Mouse (Mus musculus) MEL (cell line): ENCODE results near the gene Prr5l. TPM values are rescaled to one million over a fixed set of nuclear protein-coding genes. Genes with fewer than 3 reads are reported as not detected.

Source experiments
- DNase-seq: peaks from one replicate; pipeline ENCODE4 v3.0.0; 2011; ENCODE audit warnings: low read depth, low spot score
- H3K27ac ChIP-seq: 2 replicates; pipeline ENCODE4 v1.5.1; 2012; ENCODE audit warnings: low read depth, mild to moderate bottlenecking, control low read depth, low read length, moderate library complexity; ENCODE audit not compliant: control insufficient read depth
- H3K27me3 ChIP-seq, 2 experiments: fragments of 150-350 bp in 1 of 2; sonication (generic) in 1 of 2; 2 replicates each; pipeline ENCODE4 v1.6.1; 2012; ENCODE audit warnings: low read length in 2 of 2, mild to moderate bottlenecking in 2 of 2, improper control_type of control experiment in 1 of 2, moderate library complexity in 1 of 2; ENCODE audit not compliant: insufficient read depth in 2 of 2, control insufficient read depth in 1 of 2
- H3K36me3 ChIP-seq, 2 experiments: 2 replicates each; pipeline ENCODE4 v1.6.1; 2012 to 2014; ENCODE audit warnings: low read length in 2 of 2, improper control_type of control experiment in 1 of 2, inconsistent platforms in 1 of 2, mild to moderate bottlenecking in 1 of 2; ENCODE audit not compliant: insufficient read depth in 2 of 2, control insufficient read depth in 1 of 2
- H3K4me1 ChIP-seq, 2 experiments: fragments of 150-350 bp in 1 of 2; sonication (generic) in 1 of 2; 2 replicates each; pipeline ENCODE4 v1.6.1; 2012; ENCODE audit warnings: low read length in 2 of 2, improper control_type of control experiment in 1 of 2, mild to moderate bottlenecking in 1 of 2; ENCODE audit not compliant: insufficient read depth in 2 of 2, control insufficient read depth in 1 of 2
- H3K4me3 ChIP-seq, 2 experiments: fragments of 150-350 bp in 1 of 2; sonication (generic) in 1 of 2; 2 replicates each; pipeline ENCODE4 v1.5.1; 2012; ENCODE audit warnings: low read depth in 2 of 2, low read length in 2 of 2, mild to moderate bottlenecking in 2 of 2, moderate library complexity in 2 of 2, control low read depth in 1 of 2, improper control_type of control experiment in 1 of 2; ENCODE audit not compliant: control insufficient read depth in 1 of 2, insufficient read depth in 1 of 2
- H3K79me2 ChIP-seq: 2 replicates; pipeline ENCODE4 v1.6.1; 2012; ENCODE audit warnings: mild to moderate bottlenecking, low read length, moderate library complexity; ENCODE audit not compliant: control insufficient read depth, poor library complexity, insufficient read depth
- H3K9ac ChIP-seq: 2 replicates; pipeline ENCODE4 v1.6.1; 2012; ENCODE audit warnings: low read depth, mild to moderate bottlenecking, control low read depth, low read length, moderate library complexity; ENCODE audit not compliant: control insufficient read depth, poor library complexity, severe bottlenecking
- H3K9me3 ChIP-seq: fragments of 150-350 bp; sonication (generic); replicated peaks from 2 replicates; pipeline ENCODE4 v1.6.1; 2012; ENCODE audit warnings: mild to moderate bottlenecking, low read length, improper control_type of control experiment, moderate library complexity; ENCODE audit not compliant: insufficient read depth
- CTCF ChIP-seq, 3 experiments: IDR thresholded peaks in 2 of 3; conservative IDR thresholded peaks in 1 of 3; 2 replicates each; pipeline ENCODE4 v1.5.1; 2011 to 2012; ENCODE audit warnings: low read length in 3 of 3, low read depth in 2 of 3, mild to moderate bottlenecking in 2 of 3, improper control_type of control experiment in 1 of 3, inconsistent platforms in 1 of 3, mixed read lengths in 1 of 3, moderate library complexity in 1 of 3; ENCODE audit not compliant: control insufficient read depth in 1 of 3, insufficient read depth in 1 of 3, poor library complexity in 1 of 3, severe bottlenecking in 1 of 3
- E2F4 ChIP-seq: IDR thresholded peaks from 2 replicates; pipeline ENCODE4 v1.6.1; 2011; ENCODE audit warnings: low read depth, low read length, improper control_type of control experiment, borderline replicate concordance
- ETS1 ChIP-seq: IDR thresholded peaks from 2 replicates; pipeline ENCODE4 v1.6.1; 2012; ENCODE audit warnings: low read depth, mild to moderate bottlenecking, inconsistent platforms, low read length, improper control_type of control experiment, moderate library complexity
- HCFC1 ChIP-seq: IDR thresholded peaks from 2 replicates; pipeline ENCODE4 v1.6.1; 2012; ENCODE audit warnings: low read depth, mild to moderate bottlenecking, inconsistent platforms, low read length, improper control_type of control experiment, moderate library complexity
- JUND ChIP-seq: IDR thresholded peaks from 2 replicates; pipeline ENCODE4 v1.6.1; 2011; ENCODE audit warnings: low read depth, mild to moderate bottlenecking, improper control_type of control experiment, low read length
- KAT2A ChIP-seq: conservative IDR thresholded peaks from 2 replicates; pipeline ENCODE4 v1.6.1; 2012; ENCODE audit warnings: low read depth, low read length, improper control_type of control experiment, inconsistent platforms
- MAFK ChIP-seq: IDR thresholded peaks from 2 replicates; pipeline ENCODE4 v1.6.1; 2011; ENCODE audit warnings: low read depth, mild to moderate bottlenecking, low read length, improper control_type of control experiment, borderline replicate concordance
- MAX ChIP-seq: IDR thresholded peaks from 2 replicates; pipeline ENCODE4 v1.6.1; 2011; ENCODE audit warnings: low read length, improper control_type of control experiment
- MEF2A ChIP-seq: IDR thresholded peaks from 2 replicates; pipeline ENCODE4 v1.6.1; 2014; ENCODE audit warnings: low read depth, mild to moderate bottlenecking, inconsistent platforms, low read length, improper control_type of control experiment; ENCODE audit not compliant: poor library complexity, insufficient replicate concordance, severe bottlenecking; ENCODE audit errors: extremely low read depth
- MYB ChIP-seq: IDR thresholded peaks from 2 replicates; pipeline ENCODE4 v1.6.1; 2011; ENCODE audit warnings: mild to moderate bottlenecking, low read depth, low read length, improper control_type of control experiment
- NELFE ChIP-seq: IDR thresholded peaks from 2 replicates; pipeline ENCODE4 v1.6.1; 2011; ENCODE audit warnings: low read depth, low read length, improper control_type of control experiment
- POLR2A ChIP-seq, 2 experiments: IDR thresholded peaks; 2 replicates each; pipeline ENCODE4 v1.6.1; 2011 to 2012; ENCODE audit warnings: low read length in 2 of 2, mild to moderate bottlenecking in 2 of 2, control low read depth in 1 of 2, improper control_type of control experiment in 1 of 2, low read depth in 1 of 2, moderate library complexity in 1 of 2; ENCODE audit not compliant: control insufficient read depth in 1 of 2, insufficient read depth in 1 of 2, poor library complexity in 1 of 2
- POLR2AphosphoS2 ChIP-seq: IDR thresholded peaks from 2 replicates; pipeline ENCODE4 v1.6.1; 2011; ENCODE audit warnings: low read length, improper control_type of control experiment
- POLR2AphosphoS5 ChIP-seq: IDR thresholded peaks from 2 replicates; pipeline ENCODE4 v1.6.1; 2012; ENCODE audit warnings: low read depth, borderline replicate concordance, mild to moderate bottlenecking, inconsistent platforms, low read length, moderate library complexity, mixed read lengths
- RAD21 ChIP-seq: IDR thresholded peaks from 2 replicates; pipeline ENCODE4 v1.6.1; 2011; ENCODE audit warnings: mild to moderate bottlenecking, low read depth, low read length, improper control_type of control experiment
- SIN3A ChIP-seq: IDR thresholded peaks from 2 replicates; pipeline ENCODE4 v1.6.1; 2012; ENCODE audit warnings: low read length, improper control_type of control experiment, inconsistent platforms
- SMC3 ChIP-seq: IDR thresholded peaks from 2 replicates; pipeline ENCODE4 v1.6.1; 2011; ENCODE audit warnings: low read depth, low read length, improper control_type of control experiment
- TBP ChIP-seq: IDR thresholded peaks from 2 replicates; pipeline ENCODE4 v1.8.0; 2011; ENCODE audit warnings: low read depth, low read length, improper control_type of control experiment
- UBTF ChIP-seq: IDR thresholded peaks from 2 replicates; pipeline ENCODE4 v1.6.1; 2012; ENCODE audit warnings: low read depth, mild to moderate bottlenecking, inconsistent platforms, low read length, improper control_type of control experiment, moderate library complexity, borderline replicate concordance; ENCODE audit not compliant: insufficient read depth
- USF1 ChIP-seq: IDR thresholded peaks from 2 replicates; pipeline ENCODE4 v1.6.1; 2014; ENCODE audit warnings: low read depth, mild to moderate bottlenecking, inconsistent platforms, low read length, improper control_type of control experiment, moderate library complexity
- ZC3H11A ChIP-seq: IDR thresholded peaks from 2 replicates; pipeline ENCODE4 v1.6.1; 2012; ENCODE audit warnings: low read depth, mild to moderate bottlenecking, inconsistent platforms, low read length, improper control_type of control experiment
- polyA plus RNA-seq, 2 experiments: library from polyadenylated mRNA; stranded (reverse) in 1 of 2; unstranded in 1 of 2; fragments of >175 nt in 1 of 2; fragments of >200 nt in 1 of 2; gene quantifications; 2 replicates each; pipeline versions ENCODE4 v1.2.1 to v1.2.4; 2012; ENCODE audit warnings: low replicate concordance in 2 of 2, low read depth in 1 of 2; ENCODE audit not compliant: insufficient read length in 2 of 2, insufficient read depth in 1 of 2, missing spikeins in 1 of 2
- total RNA-seq: library from RNA; depleted of rRNA; stranded (reverse); fragments of 300-350 nt; gene quantifications from 2 replicates; pipeline ENCODE4 v1.2.3, GENCODE M21; 2012

The Prr5l gene
- total and polyA plus RNA-seq, 3 experiments = 0.04 TPM; not detected in 2

DNA sequence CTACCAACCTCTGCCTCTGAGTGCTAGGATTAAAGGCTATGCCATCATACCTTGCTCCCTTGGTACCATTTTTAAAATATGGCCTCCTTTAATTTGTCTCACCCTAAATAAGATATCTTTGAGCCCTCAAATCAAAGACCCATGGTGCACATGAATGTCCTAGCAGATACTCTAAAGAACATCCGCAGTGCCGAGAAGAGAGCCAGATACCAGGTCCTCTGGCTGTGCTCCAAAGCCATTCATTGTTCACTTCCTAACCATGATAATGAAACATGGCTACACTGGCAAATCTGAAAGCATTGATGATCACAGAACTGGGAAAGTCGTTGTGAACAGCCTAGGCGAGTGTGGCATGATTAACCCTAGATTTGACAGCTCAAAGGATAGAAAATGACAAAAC lies 189.8 kb downstream of the Prr5l start:
- no peak for DNase-seq
- peaks cover 0 to 7% of the 10 kb centered on the region in 2 experiments; a peak in 2 of 4 replicates for H3K36me3 ChIP-seq
- TF ChIP-seq MYB (no peak), POLR2AphosphoS5 (no peak), ZC3H11A (no peak), POLR2A (IDR thresholded peaks at IDR 0.05; ENCODE audit: control insufficient read depth in 1 of 2, insufficient read depth in 1 of 2, low read depth in 1 of 2, low read length in 2 of 2, poor library complexity in 1 of 2) (no peak), JUND (no peak), MEF2A (no peak), NELFE (no peak), HCFC1 (no peak), KAT2A (no peak), E2F4 (no peak), CTCF (IDR thresholded peaks at IDR 0.05 in 2 of 3, conservative IDR thresholded peaks at IDR 0.05 in 1 of 3; ENCODE audit: control insufficient read depth in 1 of 3, insufficient read depth in 1 of 3, low read depth in 2 of 3, low read length in 3 of 3, poor library complexity in 1 of 3, severe bottlenecking in 1 of 3) (no peak), MAX (no peak), SIN3A (no peak)

DNA sequence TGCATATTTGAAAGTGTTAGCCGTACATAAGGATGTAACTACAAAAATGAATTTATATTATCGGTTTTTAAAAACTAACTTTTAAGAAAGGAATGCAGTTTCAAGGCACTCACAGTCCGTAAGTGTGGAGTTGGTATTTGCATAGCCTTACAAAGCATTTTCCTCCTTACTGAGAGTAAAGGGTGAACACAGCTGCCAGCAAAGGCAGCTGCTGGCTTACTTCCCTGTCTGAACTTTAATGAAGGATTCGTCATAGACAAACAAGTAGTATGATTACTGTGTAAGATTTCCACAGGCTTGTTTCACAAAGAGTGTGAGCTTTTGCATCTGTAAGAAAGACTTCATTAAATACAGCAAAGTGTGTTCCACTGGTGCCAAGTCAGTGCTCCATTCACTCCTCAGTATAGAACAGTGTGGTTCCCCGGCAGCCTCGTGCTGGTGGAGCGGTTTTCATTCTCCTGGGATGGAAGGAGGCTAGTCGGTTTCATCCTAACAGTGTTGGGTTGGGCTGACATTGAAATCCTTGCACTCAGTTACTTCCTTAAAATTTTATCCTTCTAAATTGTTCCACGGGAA lies 192.5 kb downstream of the Prr5l start:
- Histone ChIP-seq H3K27me3 (no peaks in the 10 kb centered on the region), H3K36me3 (peaks cover 0 to 7% of the 10 kb centered on the region in 2 experiments; a peak in 2 of 4 replicates), H3K4me3 (no peak overlapping the region), H3K4me1 (no peaks in the 10 kb centered on the region), H3K27ac (no peak overlapping the region), H3K9ac (no peak overlapping the region), H3K9me3 (no peaks in the 10 kb centered on the region), H3K79me2 (no peaks in the 10 kb centered on the region)
- no peak for DNase-seq
- no peak for TF ChIP-seq MEF2A
- no peak for TF ChIP-seq ETS1
- TF ChIP-seq MYB = no peak
- no peak for TF ChIP-seq CTCF (IDR thresholded peaks at IDR 0.05 in 2 of 3, conservative IDR thresholded peaks at IDR 0.05 in 1 of 3; ENCODE audit: control insufficient read depth in 1 of 3, insufficient read depth in 1 of 3, low read depth in 2 of 3, low read length in 3 of 3, poor library complexity in 1 of 3, severe bottlenecking in 1 of 3)
- TF ChIP-seq POLR2AphosphoS2 = no peak
- TF ChIP-seq HCFC1 = no peak
- TF ChIP-seq E2F4 = no peak
- TF ChIP-seq RAD21 = no peak
- no peak for TF ChIP-seq POLR2AphosphoS5
- TF ChIP-seq USF1 = no peak
- no peak for TF ChIP-seq SMC3
- no peak for TF ChIP-seq MAFK
- TF ChIP-seq UBTF = no peak
- no peak for TF ChIP-seq ZC3H11A
- no peak for TF ChIP-seq TBP

More for the DNA sequence above, 189.8 kb downstream of the Prr5l start:
- no peak overlapping the region for H3K4me3 ChIP-seq
- H3K27ac ChIP-seq = no peak overlapping the region
- H3K9ac ChIP-seq = no peak overlapping the region
- H3K9me3 ChIP-seq = no peaks in the 10 kb centered on the region
- H3K4me1 ChIP-seq = no peaks in the 10 kb centered on the region
- no peaks in the 10 kb centered on the region for H3K27me3 ChIP-seq
- H3K79me2 ChIP-seq = no peaks in the 10 kb centered on the region
